Mouse (Mus musculus) urinary bladder, postnatal 36 days (tissue): ENCODE results near the gene Akr1cl.
A peak's percentile ranks its signal among the peaks of the same experiment; 100 is the strongest.

Experiments
- DNase-seq, 2 experiments: peaks; one replicate each; pipeline ENCODE4 v3.0.0; 2022; ENCODE audit warnings: low spot score in 2 of 2, mixed read lengths in 1 of 2

Akr1cl gene

GRCm38 (mm10) chr1:64988176-64988575 lies 44.4 kb downstream of the Akr1cl start:
- DNase-seq: no peak

- peak; percentile 36 to 38 for DNase-seq
Observed at GRCm38 (mm10) chr1:64986120-64986519, 46.4 kb downstream of the Akr1cl start.

GRCm38 (mm10) chr1:64983247-64983646 lies 49.3 kb downstream of the Akr1cl start:
- DNase-seq: no peak

GRCm38 (mm10) chr1:64978321-64978799 lies 54.2 kb downstream of the Akr1cl start:
- no peak for DNase-seq

- no peak for DNase-seq
Observed at GRCm38 (mm10) chr1:64975346-64975745, 57.2 kb downstream of the Akr1cl start.

- no peak for DNase-seq
Observed at GRCm38 (mm10) chr1:64970685-64971084, 61.9 kb downstream of the Akr1cl start.
